Mouse (Mus musculus) neural tube, embryonic 15.5 days (tissue): Measurements from ENCODE around the gene Ankrd33b. TPM values are rescaled to one million over a fixed set of nuclear protein-coding genes. Genes with fewer than 3 reads are reported as not detected.

Source experiments
- ATAC-seq: fragments of 200-750 bp; cut with Nextera tagmentation; 2 replicates; pipeline ENCODE4 v1.8.0; 2017; ENCODE audit warnings: mild to moderate bottlenecking, moderate TSS enrichment, moderate library complexity; ENCODE audit not compliant: low FRiP score
- H3K27ac ChIP-seq: fragments of 300-500 bp; sonication (generic); replicated peaks from 2 replicates; pipeline ENCODE4 v1.5.1; 2015; ENCODE audit warnings: mild to moderate bottlenecking, inconsistent platforms
- H3K27me3 ChIP-seq: fragments of 300-500 bp; sonication (generic); replicated peaks from 2 replicates; pipeline ENCODE4 v1.6.1; 2015; ENCODE audit warnings: inconsistent platforms
- H3K36me3 ChIP-seq: fragments of 300-500 bp; sonication (generic); 2 replicates; pipeline ENCODE4 v1.6.1; 2015; ENCODE audit warnings: inconsistent platforms
- H3K4me1 ChIP-seq: fragments of 300-500 bp; sonication (generic); 2 replicates; pipeline ENCODE4 v1.6.1; 2015; ENCODE audit warnings: inconsistent platforms
- H3K4me2 ChIP-seq: fragments of 300-500 bp; sonication (generic); 2 replicates; pipeline ENCODE4 v1.6.1; 2015; ENCODE audit warnings: inconsistent platforms, mild to moderate bottlenecking, moderate library complexity
- H3K4me3 ChIP-seq: fragments of 300-500 bp; sonication (generic); replicated peaks from 2 replicates; pipeline ENCODE4 v1.5.1; 2015; ENCODE audit warnings: mild to moderate bottlenecking, inconsistent platforms
- H3K9ac ChIP-seq: fragments of 300-500 bp; sonication (generic); replicated peaks from 2 replicates; pipeline ENCODE4 v1.6.1; 2015; ENCODE audit warnings: mild to moderate bottlenecking, inconsistent platforms
- H3K9me3 ChIP-seq: fragments of 300-500 bp; sonication (generic); replicated peaks from 2 replicates; pipeline ENCODE4 v1.6.1; 2016; ENCODE audit warnings: inconsistent platforms
- WGBS: fragments of 180-500 bp; shearing (Covaris S2); methylation state at CpG from one replicate; pipeline ENCODE4 v1.1.7; 2015; ENCODE audit warnings: mixed read lengths; 5-methylcytosine and 5-hydroxymethylcytosine counted together
- polyA plus RNA-seq: library from polyadenylated mRNA; unstranded; fragments of >200 nt; fragmentation: Nextera tagmentation; extraction: Ambion mirVana; gene quantifications from 2 replicates; pipeline ENCODE4 v1.2.1, GENCODE M21; 2015

Gene Ankrd33b
- polyA plus RNA-seq, 1 experiment from 2014 or later, result 0.70 TPM

DNA sequence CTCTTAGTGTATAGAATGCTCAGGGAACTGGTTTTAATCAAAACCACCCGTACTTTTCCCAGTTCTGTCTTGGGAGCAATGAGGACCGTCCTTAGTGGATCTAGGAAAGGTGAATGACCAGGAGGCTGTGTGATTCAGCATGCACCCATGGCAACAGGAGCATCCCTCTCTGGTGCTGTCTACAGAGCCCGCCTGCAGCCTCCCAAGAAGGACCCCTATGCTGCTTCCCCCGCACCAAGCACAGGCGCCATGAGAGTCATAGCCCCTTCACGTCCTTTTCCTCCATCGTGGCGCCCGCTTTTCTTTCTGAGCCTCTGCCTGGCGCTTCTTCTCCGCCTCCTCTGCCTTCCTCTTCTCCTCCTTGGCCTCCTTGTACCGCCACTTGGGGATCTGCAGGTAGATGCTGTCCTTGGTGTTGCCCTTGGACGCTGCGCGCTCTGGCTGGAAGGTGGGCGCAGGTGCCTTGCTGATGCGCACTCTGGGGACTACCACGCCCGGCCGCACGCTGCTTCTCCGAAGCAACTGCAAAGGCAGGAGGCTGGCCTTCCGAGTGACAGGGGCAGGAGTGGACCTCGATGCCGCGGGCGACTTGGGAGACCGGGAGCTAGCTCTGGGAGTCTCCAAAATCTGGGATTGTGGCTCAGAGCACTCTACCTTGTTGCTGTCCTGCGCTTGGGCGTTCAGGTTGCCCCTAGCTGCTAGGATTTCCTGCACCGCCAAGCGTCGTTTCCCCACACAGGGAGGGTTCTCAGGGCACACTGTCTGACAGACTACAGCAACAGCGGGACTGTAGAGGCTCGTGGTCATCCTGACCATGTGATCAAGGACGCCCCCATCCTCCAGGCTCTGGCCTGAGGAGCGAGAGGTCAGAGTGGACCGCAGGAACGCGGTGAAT is 70.4 kb downstream of the Ankrd33b start:
- peaks cover 15% of the 10 kb centered on the region for H3K27me3 ChIP-seq
- H3K36me3 ChIP-seq, result no peaks in the 10 kb centered on the region
- H3K9me3 ChIP-seq, result no peaks in the 10 kb centered on the region
- H3K27ac ChIP-seq, result no peak overlapping the region
- 8% methylated on average over 40 of the region's 40 CpGs for WGBS
- H3K9ac ChIP-seq, result peak overlapping the region; percentile 39
- H3K4me3 ChIP-seq, result peak overlapping the region; percentile 39
- peak overlapping the region; percentile 68 for H3K4me2 ChIP-seq
- peaks cover 20% of the 10 kb centered on the region for H3K4me1 ChIP-seq
- ATAC-seq, result peak; percentile 30; the same call in 1 of the 2 replicates

DNA sequence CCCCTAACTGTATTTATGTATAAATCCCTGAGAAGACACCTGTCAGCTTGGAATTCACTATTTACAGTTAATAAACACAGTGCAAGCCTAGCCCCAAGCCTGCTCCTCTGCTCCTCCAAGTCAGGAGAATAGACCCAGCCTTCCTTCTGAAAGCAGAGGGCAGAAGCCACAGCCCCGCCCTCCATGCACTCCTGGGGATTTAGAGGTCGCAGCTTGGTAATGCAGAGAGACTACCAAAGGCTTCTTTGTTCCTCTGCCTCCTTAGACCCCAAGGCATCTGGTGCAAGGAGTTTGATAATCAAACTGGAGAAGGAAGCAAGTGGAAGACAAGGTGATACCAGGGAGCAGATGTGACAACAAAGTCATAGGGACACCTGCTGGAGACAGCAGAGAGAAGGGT is 73.2 kb downstream of the Ankrd33b start:
- Histone ChIP-seq H3K27me3 (peaks cover 15% of the 10 kb centered on the region), H3K27ac (no peak overlapping the region), H3K4me1 (peaks cover 14% of the 10 kb centered on the region), H3K9me3 (no peaks in the 10 kb centered on the region), H3K36me3 (no peaks in the 10 kb centered on the region), H3K4me3 (no peak overlapping the region), H3K9ac (no peak overlapping the region), H3K4me2 (no peak overlapping the region)
- 16% methylated on average over 2 of the region's 2 CpGs for WGBS
- no peak for ATAC-seq

DNA sequence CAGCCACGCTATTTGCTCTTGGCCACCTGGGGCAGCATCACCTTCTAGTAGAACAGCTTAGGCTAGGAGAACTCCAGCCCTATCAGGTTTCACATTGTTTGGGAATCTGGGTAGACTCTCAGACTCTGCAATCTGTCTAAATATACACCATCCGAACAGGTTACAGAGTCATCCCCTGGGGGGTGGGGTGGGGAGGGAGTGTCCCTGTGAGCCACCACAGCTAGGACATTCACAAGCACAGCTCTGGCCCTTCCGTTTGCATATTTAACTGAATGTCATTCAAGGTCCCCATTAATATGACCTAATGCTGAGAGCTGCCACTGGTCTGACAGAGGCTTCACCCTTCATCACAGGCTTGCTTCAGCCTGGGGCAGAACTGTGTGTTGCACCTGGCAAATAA is 74.9 kb downstream of the Ankrd33b start:
- Histone ChIP-seq H3K4me1 (peaks cover 10% of the 10 kb centered on the region), H3K4me3 (no peak overlapping the region), H3K27ac (no peak overlapping the region), H3K36me3 (no peaks in the 10 kb centered on the region), H3K9me3 (no peaks in the 10 kb centered on the region), H3K4me2 (no peak overlapping the region), H3K9ac (no peak overlapping the region), H3K27me3 (peaks cover 15% of the 10 kb centered on the region; the same call in 1 of the 2 replicates)
- WGBS, result 43% methylated on average over 3 of the region's 3 CpGs
- no peak for ATAC-seq

DNA sequence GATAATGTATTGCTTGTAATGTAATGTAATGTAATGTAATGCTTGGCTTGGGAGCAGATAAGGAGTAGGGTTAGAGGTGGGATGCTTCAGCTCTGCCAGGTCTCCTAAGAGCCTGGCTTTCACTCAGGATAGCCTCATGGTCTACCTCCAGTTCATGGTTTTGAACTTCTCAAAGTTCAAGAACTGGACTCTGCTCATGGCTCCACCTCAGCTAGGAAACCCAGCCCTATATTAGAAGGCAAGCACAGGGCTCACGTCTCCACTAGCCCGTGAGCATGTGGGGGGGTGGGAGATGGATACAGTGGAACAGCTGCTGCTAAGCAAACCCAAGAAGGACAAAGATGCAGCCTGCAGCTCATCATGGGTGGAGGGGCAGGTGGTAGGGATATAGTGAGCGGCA is 81.8 kb downstream of the Ankrd33b start:
- H3K27ac ChIP-seq, result 0 out of 2 replicates have a peak overlapping the region, but pooled peaks have one; percentile 34
- no peak overlapping the region for H3K4me3 ChIP-seq
- H3K36me3 ChIP-seq, result no peaks in the 10 kb centered on the region
- no peaks in the 10 kb centered on the region for H3K9me3 ChIP-seq
- H3K9ac ChIP-seq, result no peak overlapping the region
- no peaks in the 10 kb centered on the region for H3K27me3 ChIP-seq
- WGBS, result 92% methylated on average over 3 of the region's 3 CpGs
- peaks cover 15% of the 10 kb centered on the region for H3K4me1 ChIP-seq
- ATAC-seq, result no peak
- no peak overlapping the region for H3K4me2 ChIP-seq

DNA sequence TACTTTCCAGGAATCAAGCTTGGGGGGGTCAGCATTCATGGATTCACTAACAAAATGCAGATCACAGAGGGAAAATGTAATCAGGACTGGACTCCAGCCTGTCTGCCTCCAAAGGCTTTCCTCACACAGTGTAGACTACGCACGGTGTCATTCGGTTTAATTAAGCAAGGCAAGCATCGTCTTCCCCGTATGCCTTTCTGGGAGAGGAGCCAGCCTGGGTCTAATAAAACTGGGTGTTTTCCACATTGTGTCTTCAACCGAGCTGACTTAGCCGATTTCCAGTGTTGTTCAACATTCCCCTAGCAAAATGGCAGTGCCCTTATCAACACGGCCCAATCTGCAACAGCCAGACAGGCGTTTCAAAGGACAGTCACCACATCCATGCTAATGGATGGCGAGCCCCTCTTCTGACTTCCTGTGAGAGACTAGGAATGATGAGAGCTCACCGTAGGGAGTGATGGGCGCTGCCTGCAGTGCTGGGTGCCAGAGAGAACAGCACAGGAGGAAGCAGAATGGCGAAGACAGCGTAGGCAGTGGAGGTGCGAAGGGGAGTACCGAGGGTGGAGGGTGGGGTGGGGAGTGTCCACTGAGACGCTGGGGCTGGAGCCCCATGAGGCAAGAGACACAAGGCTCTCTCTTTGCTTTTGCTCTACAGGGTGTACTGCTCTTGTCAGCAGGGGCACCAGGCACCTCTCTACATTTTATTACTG is 82.4 kb downstream of the Ankrd33b start:
- 59% methylated on average over 17 of the region's 17 CpGs for WGBS
- Histone ChIP-seq H3K9me3 (no peaks in the 10 kb centered on the region), H3K4me1 (peaks cover 16% of the 10 kb centered on the region), H3K27me3 (no peaks in the 10 kb centered on the region), H3K27ac (0 out of 2 replicates have a peak overlapping the region, but pooled peaks have one; percentile 34), H3K9ac (no peak overlapping the region), H3K36me3 (no peaks in the 10 kb centered on the region), H3K4me2 (no peak overlapping the region), H3K4me3 (no peak overlapping the region)
- ATAC-seq, result peak; percentile 60

DNA sequence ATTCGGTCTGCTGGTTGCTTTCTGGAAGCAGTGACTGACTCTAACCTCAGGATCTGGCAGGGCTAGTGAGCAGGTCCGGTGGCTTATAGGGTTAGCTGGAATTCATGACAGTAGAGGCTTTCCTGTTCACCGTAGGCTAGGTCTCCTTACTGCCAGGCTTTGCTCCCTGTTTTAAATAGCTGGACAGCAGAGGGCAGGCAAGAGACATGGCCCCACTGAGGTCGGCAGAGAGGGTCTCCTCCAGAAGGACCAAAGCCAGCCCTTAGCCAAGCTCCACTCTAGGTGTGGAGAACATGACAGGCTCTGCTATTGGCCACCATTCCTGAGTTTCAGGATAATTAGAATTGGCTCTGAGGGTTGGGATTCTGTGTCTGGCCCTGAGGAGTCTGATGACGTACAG is 83.4 kb downstream of the Ankrd33b start:
- Histone ChIP-seq H3K4me3 (no peak overlapping the region), H3K36me3 (no peaks in the 10 kb centered on the region), H3K27me3 (no peaks in the 10 kb centered on the region), H3K9me3 (no peaks in the 10 kb centered on the region), H3K27ac (no peak overlapping the region), H3K9ac (no peak overlapping the region), H3K4me2 (no peak overlapping the region), H3K4me1 (peaks cover 24% of the 10 kb centered on the region)
- 71% methylated on average over 5 of the region's 5 CpGs for WGBS
- no peak for ATAC-seq

DNA sequence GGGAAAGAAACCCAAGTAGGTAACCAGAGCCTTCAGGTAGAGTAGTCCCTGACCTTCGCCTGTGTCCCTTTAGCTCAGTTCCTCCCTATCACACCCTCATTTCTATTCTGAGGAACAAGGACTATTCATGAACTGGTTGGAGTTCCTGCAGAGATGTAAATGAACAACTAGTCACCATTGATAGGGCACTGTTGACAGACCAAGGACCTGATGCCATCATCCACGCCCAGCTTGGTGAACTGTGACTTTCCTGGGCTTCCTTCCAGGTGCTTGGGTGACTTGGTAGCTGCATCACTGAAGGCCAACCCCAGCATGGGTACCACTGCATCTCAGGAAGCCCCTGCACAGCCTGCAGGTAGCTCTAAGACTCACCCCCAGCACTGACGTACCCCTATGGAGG is 85.2 kb downstream of the Ankrd33b start:
- Histone ChIP-seq H3K27me3 (no peaks in the 10 kb centered on the region), H3K36me3 (no peaks in the 10 kb centered on the region), H3K9ac (no peak overlapping the region), H3K27ac (no peak overlapping the region), H3K4me2 (no peak overlapping the region), H3K9me3 (no peaks in the 10 kb centered on the region), H3K4me3 (no peak overlapping the region), H3K4me1 (peaks cover 27% of the 10 kb centered on the region)
- WGBS, result 86% methylated on average over 3 of the region's 3 CpGs
- no peak for ATAC-seq

DNA sequence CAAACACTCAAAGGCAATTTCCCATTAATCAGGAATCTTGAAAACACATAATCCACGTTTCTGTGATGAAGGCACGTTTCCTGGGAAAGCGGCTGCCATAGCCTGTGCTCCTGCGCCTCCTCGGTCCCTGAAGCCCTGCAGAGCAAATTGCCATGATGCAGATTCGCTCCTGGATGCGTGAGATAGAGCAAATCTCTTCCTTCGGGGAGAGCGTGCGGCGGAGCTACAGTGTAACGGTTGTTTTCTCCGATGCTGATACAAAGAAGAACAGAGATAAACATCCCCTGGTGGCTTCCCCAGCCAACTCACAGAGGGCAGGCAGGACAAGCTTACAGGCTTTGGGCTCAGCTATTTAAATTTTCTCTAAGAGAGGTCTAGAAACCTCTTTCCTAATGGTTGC is 85.7 kb downstream of the Ankrd33b start:
- no peak overlapping the region for H3K27ac ChIP-seq
- no peaks in the 10 kb centered on the region for H3K36me3 ChIP-seq
- peaks cover 27% of the 10 kb centered on the region for H3K4me1 ChIP-seq
- no peak for ATAC-seq
- H3K27me3 ChIP-seq, result no peaks in the 10 kb centered on the region
- WGBS, result 54% methylated on average over 13 of the region's 13 CpGs
- no peaks in the 10 kb centered on the region for H3K9me3 ChIP-seq
- no peak overlapping the region for H3K4me3 ChIP-seq
- H3K4me2 ChIP-seq, result peak overlapping the region; percentile 13; the same call in 1 of the 2 replicates
- no peak overlapping the region for H3K9ac ChIP-seq

DNA sequence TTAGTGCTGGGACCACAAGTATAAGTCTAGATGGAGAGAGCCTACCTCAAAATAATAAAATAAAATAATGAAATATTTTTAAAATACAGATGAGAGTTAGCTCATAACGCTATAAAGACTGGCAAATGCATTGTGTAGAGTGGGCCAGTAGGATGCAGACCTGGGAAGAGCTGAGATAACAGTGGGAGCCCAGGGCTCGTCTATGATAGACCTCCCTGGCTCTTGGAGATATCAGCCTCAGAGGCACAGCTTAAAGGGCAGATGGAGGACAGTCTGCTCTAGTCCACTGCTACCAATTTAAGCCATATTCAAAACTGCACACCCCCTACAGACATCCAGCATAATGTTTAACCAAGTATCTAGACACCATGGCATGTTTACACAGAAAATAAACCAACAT is 86.8 kb downstream of the Ankrd33b start:
- no peak for ATAC-seq
- Histone ChIP-seq H3K9ac (no peak overlapping the region), H3K4me3 (no peak overlapping the region), H3K27me3 (no peaks in the 10 kb centered on the region), H3K27ac (no peak overlapping the region), H3K4me1 (peaks cover 27% of the 10 kb centered on the region), H3K9me3 (no peaks in the 10 kb centered on the region), H3K4me2 (no peak overlapping the region), H3K36me3 (no peaks in the 10 kb centered on the region)
- WGBS, result 83% methylated on average over 2 of the region's 2 CpGs

DNA sequence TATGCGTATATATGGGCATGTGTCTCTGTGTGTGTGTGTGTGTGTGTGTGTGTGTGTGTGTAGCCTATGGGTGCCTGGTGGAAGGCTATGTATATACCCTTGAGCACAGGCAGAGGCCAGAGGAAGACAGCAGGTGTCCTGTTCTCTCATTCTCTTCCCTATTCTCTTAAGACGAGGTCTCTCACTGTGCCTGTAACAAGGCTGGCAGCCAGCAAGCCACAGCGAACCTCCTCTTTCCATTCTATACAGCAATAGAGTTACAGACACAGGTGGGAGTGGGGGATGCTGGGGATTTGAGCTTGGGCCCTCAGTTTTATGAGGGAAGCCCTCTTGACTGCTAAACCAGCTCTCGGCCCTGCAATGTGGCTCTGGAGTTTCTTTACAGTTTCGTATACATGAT is 87.5 kb downstream of the Ankrd33b start:
- no peak for ATAC-seq
- Histone ChIP-seq H3K9ac (no peak overlapping the region), H3K9me3 (no peaks in the 10 kb centered on the region), H3K4me3 (no peak overlapping the region), H3K27ac (no peak overlapping the region), H3K36me3 (no peaks in the 10 kb centered on the region), H3K4me1 (peaks cover 24% of the 10 kb centered on the region), H3K4me2 (no peak overlapping the region), H3K27me3 (no peaks in the 10 kb centered on the region)
- 71% methylated on average over 5 of the region's 5 CpGs for WGBS

DNA sequence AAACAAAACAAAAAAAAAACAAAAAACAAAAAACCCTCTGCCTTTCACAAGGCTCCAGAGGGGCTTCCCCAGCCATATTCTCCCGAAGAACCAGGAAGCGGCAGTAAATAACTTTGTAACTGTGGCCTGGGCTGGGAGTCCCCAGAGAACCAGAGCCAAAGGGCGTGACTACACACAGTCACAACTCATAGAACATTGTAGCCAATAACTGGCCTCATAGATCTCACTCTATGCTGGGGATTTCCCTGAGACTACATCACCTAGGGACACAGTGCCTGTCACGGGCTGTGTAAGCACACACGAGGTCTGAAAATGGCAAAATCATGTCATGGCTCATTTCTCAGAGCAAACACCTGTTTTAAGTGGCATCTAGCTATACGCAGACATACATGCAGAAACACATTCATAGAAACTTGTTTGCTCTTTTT is 87.9 kb downstream of the Ankrd33b start:
- H3K4me3 ChIP-seq, result no peak overlapping the region
- WGBS, result 48% methylated on average over 6 of the region's 6 CpGs
- H3K9ac ChIP-seq, result no peak overlapping the region
- peaks cover 23% of the 10 kb centered on the region for H3K4me1 ChIP-seq
- H3K4me2 ChIP-seq, result no peak overlapping the region
- no peaks in the 10 kb centered on the region for H3K9me3 ChIP-seq
- no peaks in the 10 kb centered on the region for H3K36me3 ChIP-seq
- no peak overlapping the region for H3K27ac ChIP-seq
- no peak for ATAC-seq
- H3K27me3 ChIP-seq, result no peaks in the 10 kb centered on the region

DNA sequence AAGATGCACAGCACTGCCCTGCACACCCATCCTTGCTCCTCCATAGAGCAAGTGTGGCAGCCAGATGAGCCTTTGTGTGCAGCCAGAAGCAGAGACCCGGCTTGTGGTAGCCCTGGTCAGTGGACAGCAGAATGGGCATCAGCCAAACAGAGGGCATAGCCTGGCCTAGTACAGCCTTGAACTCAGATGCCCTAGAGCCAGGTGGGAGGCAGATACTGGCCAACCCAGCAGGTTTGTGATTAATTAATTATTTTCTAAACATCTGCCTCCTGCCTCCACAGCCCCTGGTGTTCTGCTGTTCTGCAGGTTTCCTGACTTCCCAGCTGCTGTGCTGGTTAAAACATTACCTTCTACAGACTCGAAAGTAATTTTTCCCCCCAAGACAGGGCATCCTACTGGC is 88.4 kb downstream of the Ankrd33b start:
- 71% methylated on average over 2 of the region's 2 CpGs for WGBS
- Histone ChIP-seq H3K27me3 (no peaks in the 10 kb centered on the region), H3K9ac (no peak overlapping the region), H3K36me3 (no peaks in the 10 kb centered on the region), H3K27ac (no peak overlapping the region), H3K9me3 (no peaks in the 10 kb centered on the region), H3K4me3 (no peak overlapping the region), H3K4me2 (no peak overlapping the region), H3K4me1 (peaks cover 23% of the 10 kb centered on the region)
- no peak for ATAC-seq
